Mouse (Mus musculus) gastrocnemius, postnatal 10 days (tissue): ENCODE data around the gene Rpl5. TPM values are rescaled to one million over a fixed set of nuclear protein-coding genes. Genes with fewer than 3 reads are reported as not detected.
A peak's percentile ranks its signal among the peaks of the same experiment; 100 is the strongest.

Source experiments
- DNase-seq: peaks from one replicate; pipeline ENCODE4 v3.0.0; 2021; ENCODE audit warnings: mixed read lengths
- long read RNA-seq, 2 experiments: library from polyadenylated mRNA; stranded (forward); transcript quantifications; one replicate each; pipeline ENCODE4 v2.0.0; 2021
- total RNA-seq, 2 experiments: library from RNA; stranded (reverse); gene quantifications; 2 replicates each; pipeline ENCODE4 v1.2.3; 2021

Gene Rpl5
- total RNA-seq, result 10 to 100 TPM; 60.8 to 65.1 TPM
- long read RNA-seq, experiment 1, transcript Rpl5-201 (8 exons, 2,045 nt), result minor isoform, 99 of 345 reads
- long read RNA-seq, experiment 1, transcript Rpl5-204 (3 exons, 1,024 nt), result major isoform, 239 of 345 reads
- long read RNA-seq, experiment 1, partial matches to known transcripts, result 5 of 345 reads
- long read RNA-seq, experiment 1, other reads (novel, unspliced or antisense), result 2 of 345 reads
- long read RNA-seq, experiment 2, transcript Rpl5-204 (3 exons, 1,024 nt), result major isoform, 192 of 299 reads
- long read RNA-seq, experiment 2, transcript Rpl5-201 (8 exons, 2,045 nt), result minor isoform, 99 of 299 reads
- long read RNA-seq, experiment 2, partial matches to known transcripts, result 3 of 299 reads
- long read RNA-seq, experiment 2, other reads (novel, unspliced or antisense), result 1 of 299 reads

- peak; percentile 97 for DNase-seq
These were observed at the start of gene Rpl5 for GRCm38 (mm10) chr5:107900206-107901013. TSS of gene Rpl5 (plus strand) at chr5:107900502.

DNA sequence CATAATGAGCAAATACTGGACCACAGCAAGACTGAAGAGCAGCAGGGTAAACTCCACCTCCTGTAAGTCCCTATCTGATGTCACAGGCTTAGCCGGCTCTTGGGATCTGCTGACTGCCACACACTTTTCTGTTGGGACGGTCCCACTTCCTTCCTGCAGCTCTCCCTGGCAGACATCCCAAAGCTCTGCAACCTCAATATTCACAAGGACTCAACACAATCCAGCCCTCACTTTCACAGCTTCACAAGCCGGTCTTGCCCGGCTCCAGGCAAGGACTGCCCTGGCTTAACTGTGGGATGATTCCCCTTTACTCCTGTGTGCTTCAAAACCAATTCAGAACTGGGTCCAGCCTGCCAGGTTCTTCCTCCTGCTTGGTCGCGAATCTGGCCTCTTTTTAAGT is 46.5 kb upstream of the Rpl5 start:
- DNase-seq, result peak; percentile 12

DNA sequence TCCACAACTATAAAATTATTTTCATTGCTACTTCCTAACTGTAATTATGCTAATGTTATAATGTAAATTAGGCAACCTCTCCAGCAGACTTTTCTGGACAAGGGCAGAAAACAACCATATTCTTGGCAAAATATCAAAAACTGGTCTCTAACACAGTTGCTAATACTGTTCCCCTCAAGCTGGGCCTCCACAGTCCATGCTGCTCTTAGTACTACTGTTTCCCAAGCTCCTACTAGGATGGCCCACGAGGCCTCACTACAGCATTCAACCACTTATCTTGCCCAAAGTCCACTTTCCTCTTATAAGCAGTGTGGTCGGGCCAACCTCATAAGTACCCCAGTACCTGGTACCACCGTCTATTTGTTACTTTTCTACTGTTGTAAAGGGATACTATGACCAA is 45.7 kb upstream of the Rpl5 start:
- DNase-seq, result no peak

GRCm38 (mm10) chr5:107855546-107855945 is 44.8 kb upstream of the Rpl5 start:
- no peak for DNase-seq

DNA sequence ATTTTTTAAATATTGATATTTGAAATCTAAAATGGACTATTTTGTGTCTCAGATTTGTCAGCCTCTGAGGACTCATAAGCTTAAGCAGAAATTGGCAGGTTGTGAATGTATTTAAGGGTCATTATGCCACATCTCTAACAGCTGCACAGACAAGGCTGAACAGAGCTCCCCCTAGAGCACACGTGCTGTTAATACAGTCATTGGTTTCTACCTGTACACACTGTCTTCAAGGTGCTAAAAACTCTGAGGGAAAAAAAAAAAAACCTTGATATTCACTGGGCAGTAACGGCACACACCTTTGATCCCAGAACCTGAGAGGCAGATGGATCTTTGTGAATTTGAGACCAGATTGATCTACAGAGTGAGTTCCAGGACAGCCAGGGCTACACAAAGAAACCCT is 41.3 kb upstream of the Rpl5 start:
- no peak for DNase-seq

- no peak for DNase-seq
These were observed 36.3 kb upstream of the Rpl5 start for GRCm38 (mm10) chr5:107863971-107864370.

DNA sequence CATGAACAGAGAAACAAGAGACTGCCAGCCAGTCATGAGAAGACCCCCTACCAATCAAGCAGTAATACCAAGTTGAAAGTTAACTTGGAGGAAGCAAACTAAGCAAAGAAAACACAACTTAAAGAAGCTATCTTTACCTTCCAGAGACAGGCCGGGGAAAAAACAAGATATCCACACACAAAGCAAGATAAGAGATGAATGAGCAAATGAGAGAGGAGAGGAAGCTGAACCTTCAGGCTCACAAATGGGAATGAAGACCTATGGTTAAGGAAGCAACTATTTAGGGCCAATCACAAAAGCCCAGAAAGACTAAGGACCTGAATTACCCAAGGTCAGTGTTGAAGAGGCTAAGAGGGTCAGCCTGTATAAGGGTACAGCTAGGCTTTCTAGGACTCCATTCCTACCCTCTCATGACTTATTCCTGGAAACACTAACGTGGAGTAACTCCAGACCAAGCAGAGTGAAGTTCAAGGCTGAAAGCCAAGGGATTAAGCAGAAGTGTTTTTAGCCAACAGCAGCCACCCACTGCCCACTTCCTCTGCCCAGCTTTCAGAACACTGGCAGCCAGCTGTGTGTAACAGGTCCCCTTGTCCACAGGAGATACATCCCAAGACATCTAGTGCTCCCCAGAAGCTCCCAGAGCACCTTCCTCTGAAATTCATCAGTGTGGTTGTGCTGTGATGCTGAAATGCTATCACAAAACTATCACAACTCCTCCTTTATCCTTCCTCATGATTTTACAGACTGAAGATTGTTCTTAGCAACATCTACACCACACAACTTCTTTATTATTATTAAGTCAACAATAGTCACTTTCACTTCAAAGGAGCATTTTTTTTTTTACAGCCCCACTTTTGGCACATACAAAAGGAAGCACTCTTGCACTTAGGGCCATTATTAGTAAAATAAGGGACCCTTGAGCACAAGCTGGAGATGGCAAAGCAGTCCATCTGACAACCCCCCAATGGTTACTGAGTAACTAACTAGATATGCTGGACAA is 33.9 kb upstream of the Rpl5 start:
- DNase-seq, result no peak

DNA sequence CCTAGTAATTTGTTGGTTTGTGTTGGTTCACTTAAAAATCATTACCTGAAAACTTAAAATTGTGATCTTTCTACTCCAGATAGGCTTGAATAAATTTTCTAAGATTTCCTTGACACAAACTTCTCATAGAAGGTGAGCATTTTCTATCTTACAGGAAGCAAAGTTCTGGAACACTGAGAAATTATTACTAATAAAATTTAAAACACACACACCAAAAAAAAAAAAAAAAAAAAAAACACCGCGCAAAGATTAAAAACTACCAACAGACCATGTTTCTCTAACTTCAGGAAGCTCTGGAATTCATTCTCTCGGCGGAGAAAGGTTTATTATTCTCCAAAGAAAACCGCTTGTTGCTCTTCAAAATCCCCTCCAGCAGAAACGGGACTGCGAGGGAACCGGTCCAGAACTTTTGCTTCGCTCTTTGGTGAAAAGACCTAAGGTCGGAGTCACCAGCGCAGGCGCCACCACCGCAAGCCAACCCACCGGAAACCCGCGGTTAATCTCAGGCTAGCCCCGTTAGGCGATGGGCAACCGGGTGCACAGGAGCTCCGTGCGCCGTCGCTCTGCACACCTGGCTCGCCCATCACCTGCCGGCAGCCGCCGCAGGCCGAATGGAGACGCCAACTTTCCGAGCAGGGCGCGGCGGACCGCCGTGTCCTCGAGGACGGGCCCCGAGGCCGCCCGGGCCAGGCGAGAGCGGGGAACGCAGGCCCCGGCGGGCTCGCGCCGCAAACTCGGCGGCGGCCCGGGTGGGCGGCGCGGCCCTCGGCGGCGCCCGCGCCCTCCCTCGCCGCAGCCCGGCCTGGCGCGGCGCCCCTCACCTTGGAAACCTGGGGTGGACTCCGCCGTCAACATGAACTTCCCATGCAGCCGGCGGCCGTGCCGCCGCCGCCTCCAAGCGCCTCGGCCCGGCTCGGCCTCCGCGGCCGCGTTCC is 32.1 kb upstream of the Rpl5 start:
- peak; percentile 60 for DNase-seq

DNA sequence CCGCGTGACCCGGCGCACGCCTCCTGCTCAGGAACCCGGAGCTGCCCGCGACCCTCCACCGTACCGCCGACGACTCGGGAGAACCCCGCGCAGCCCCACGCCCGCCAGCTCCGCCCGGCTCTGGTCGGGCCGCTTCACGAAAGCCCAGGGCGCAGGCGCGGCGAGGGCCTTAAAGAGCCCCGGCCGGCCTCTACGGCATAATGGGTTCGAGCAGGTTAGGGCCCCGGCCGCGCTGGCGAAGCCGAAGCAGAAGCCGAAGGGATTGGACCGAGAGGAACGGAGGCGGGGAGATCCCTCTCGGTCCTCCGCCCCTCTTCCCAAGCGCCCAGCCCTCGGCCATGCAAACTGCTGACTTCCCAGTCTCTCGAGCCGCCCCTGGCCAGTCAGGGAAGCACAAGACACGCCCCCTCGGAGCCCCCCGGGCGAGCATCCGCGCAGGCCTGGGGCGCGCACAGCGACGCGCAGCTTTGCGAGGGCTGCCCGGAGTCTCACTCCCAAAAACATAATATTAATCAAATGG is 31.3 kb upstream of the Rpl5 start:
- peak; percentile 86 for DNase-seq

- no peak for DNase-seq
These were observed 30.6 kb upstream of the Rpl5 start for GRCm38 (mm10) chr5:107869701-107870100.

DNA sequence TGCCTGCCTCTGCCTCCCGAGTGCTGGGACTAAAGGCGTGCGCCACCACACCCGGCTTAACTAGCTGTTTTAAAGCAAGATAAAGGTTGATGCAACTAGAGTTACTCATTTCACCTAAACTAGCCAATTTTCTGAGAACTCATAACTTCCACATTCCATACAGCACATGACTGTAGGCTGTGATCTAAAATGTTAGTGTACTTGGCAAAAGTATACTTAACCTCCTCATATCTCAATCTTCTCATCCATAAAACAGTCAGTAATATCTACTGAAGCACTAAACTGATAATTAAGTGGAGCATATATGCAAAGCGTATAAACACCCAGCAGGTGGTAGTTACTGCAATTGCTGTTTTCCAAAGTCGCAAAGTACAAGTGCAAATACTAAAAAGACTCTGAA is 27.0 kb upstream of the Rpl5 start:
- DNase-seq, result no peak

GRCm38 (mm10) chr5:107873886-107874302 is 26.4 kb upstream of the Rpl5 start:
- DNase-seq, result no peak

- DNase-seq, result no peak
These were observed 25.6 kb upstream of the Rpl5 start, which contains the start of gene Evi5 for GRCm38 (mm10) chr5:107874561-107875260. TSS of gene Evi5 (minus strand) at chr5:107875107.

- no peak for DNase-seq
These were observed 25.1 kb upstream of the Rpl5 start for GRCm38 (mm10) chr5:107875261-107875611.

DNA sequence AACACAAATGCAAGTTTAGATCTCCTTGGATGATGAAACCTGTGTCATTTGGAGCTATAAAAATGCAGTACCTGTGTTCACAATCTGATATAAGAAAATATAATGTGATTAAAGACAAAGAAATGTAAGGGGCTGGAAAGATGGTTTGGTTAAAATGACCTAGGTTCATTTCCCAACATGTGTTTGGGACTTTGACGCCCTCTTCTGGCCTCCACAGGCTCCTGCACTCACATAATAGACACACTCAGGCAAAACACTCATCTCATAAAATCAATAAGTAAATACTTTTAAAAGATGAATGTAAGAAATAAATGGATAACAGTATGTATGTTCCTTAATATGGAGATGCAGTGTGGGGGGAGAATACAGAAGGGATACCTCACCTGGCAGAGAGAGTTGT is 23.2 kb upstream of the Rpl5 start:
- DNase-seq, result no peak

DNA sequence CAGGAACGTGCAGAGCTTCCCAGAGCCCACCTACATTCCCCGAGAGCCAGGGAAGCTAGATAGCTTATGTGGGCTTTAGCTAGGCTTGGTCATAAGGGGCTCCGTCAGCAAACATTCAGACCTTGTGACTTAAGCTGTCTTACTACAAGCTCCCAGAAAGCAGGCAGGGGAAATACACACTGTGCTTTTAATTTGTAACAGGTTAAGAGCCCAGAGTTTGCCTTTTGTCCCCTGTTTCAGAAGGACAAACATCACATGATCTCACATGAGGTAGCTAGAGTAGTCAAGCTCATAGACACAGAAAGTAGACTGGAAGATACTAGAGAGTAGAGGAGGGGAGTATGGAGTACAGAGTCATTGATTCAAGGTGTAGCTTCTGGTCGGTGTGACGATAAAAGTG is 19.6 kb upstream of the Rpl5 start:
- DNase-seq, result no peak

GRCm38 (mm10) chr5:107889994-107890888 is 10.1 kb upstream of the Rpl5 start:
- DNase-seq, result no peak

DNA sequence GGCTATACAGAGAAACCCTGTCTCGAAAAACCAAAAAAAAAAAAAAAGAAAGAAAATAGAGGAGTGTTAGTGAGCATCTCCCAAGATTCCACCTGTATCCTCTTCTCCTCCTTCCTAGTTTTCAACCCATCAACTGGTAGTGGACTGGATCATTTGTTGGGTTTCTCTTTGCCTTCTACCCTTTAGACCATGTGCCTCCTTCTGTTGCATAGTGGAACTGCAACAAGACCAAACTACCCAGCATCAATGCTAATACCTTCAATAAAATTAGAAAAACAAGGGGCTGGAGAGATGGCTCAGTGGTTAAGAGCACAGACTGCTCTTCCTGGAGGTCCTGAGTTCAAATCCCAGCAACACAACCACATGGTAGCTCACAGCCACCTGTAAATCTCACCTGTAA is 8.8 kb upstream of the Rpl5 start:
- DNase-seq, result peak; percentile 15

GRCm38 (mm10) chr5:107894676-107895075 is 5.6 kb upstream of the Rpl5 start:
- no peak for DNase-seq
